In genomic region chr6:29718894-29719329, GRCm38 (mm10) we compare ENCODE assay signal across 8 mouse cellular contexts. TPM values are rescaled to one million over a fixed set of nuclear protein-coding genes. Genes with fewer than 3 reads are reported as not detected.
DNase-seq lines count a peak whose midpoint lies in the region; ATAC-seq and TF ChIP-seq lines count a peak whose summit lies in the region.

No protein-coding gene starts in this region.

- H3K4me2 ChIP-seq in kidney, embryonic 15.5 days = peak overlapping the region; percentile 60
- peak overlapping the region; percentile 44 for H3K4me2 ChIP-seq in embryonic facial prominence, embryonic 11.5 days (ENCODE audit: low read depth, low read length)
- H3K4me2 ChIP-seq in intestine, embryonic 16.5 days (ENCODE audit: low read depth, low read length) = peak overlapping the region; percentile 48
- H3K4me2 ChIP-seq in liver, embryonic 12.5 days = peak overlapping the region; percentile 43
- H3K4me2 ChIP-seq in neural tube, embryonic 11.5 days (ENCODE audit: low read depth) = peak overlapping the region; percentile 51

- H3K9ac ChIP-seq in kidney, embryonic 15.5 days = peak overlapping the region; percentile 9; the same call in 1 of the 2 replicates
- H3K9ac ChIP-seq in embryonic facial prominence, embryonic 11.5 days (replicated peaks; ENCODE audit: low read length) = peak overlapping the region; percentile 23
- H3K9ac ChIP-seq in intestine, embryonic 16.5 days (ENCODE audit: low read depth, low read length) = peak overlapping the region; percentile 48
- no peak overlapping the region for H3K9ac ChIP-seq in liver, embryonic 12.5 days
- peak overlapping the region; percentile 8 for H3K9ac ChIP-seq in neural tube, embryonic 11.5 days (ENCODE audit: low read length)

- TF ChIP-seq CTCF in thymus, adult 2 months (IDR thresholded peaks at IDR 0.05; ENCODE audit: borderline replicate concordance, control insufficient read depth, extremely low read depth, insufficient read depth, low read length, poor library complexity) = no peak

- TF ChIP-seq POLR2A in thymus, adult 2 months (IDR thresholded peaks at IDR 0.05; ENCODE audit: control insufficient read depth, extremely low read depth, insufficient read depth, low read length, poor library complexity) = no peak

- no peak for DNase-seq in kidney, adult 9 months
- DNase-seq in embryonic facial prominence, embryonic 11.5 days (ENCODE audit: low spot score) = peak; percentile 79
- peak; percentile 95 for DNase-seq in heart, adult 11 months
- DNase-seq in neural tube, embryonic 11.5 days (ENCODE audit: low spot score) = peak; percentile 61
- DNase-seq in thymus, adult 2 months = peak; percentile 59

- peak overlapping the region; percentile 56; the same call in 1 of the 2 replicates for H3K27ac ChIP-seq in kidney, embryonic 15.5 days
- H3K27ac ChIP-seq in embryonic facial prominence, embryonic 11.5 days (replicated peaks; ENCODE audit: low read depth, low read length) = no peak overlapping the region
- peak overlapping the region; percentile 38; the same call in 1 of the 2 replicates for H3K27ac ChIP-seq in intestine, embryonic 16.5 days (ENCODE audit: low read length)
- H3K27ac ChIP-seq in liver, embryonic 12.5 days = peak overlapping the region; percentile 54
- H3K27ac ChIP-seq in neural tube, embryonic 11.5 days (ENCODE audit: low read depth, low read length) = no peak overlapping the region
- no peak overlapping the region for H3K27ac ChIP-seq in thymus, adult 2 months (ENCODE audit: control insufficient read depth, insufficient read depth, low read length)

- no peaks in the 10 kb centered on the region for H3K36me3 ChIP-seq in kidney, embryonic 15.5 days
- no peaks in the 10 kb centered on the region for H3K36me3 ChIP-seq in embryonic facial prominence, embryonic 11.5 days (replicated peaks; ENCODE audit: control insufficient read depth, insufficient read depth, low read depth, low read length)
- H3K36me3 ChIP-seq in intestine, embryonic 16.5 days (ENCODE audit: control insufficient read depth, insufficient read depth, low read length) = no peaks in the 10 kb centered on the region
- peaks cover 65% of the 10 kb centered on the region for H3K36me3 ChIP-seq in liver, embryonic 12.5 days
- H3K36me3 ChIP-seq in neural tube, embryonic 11.5 days (ENCODE audit: control insufficient read depth, insufficient read depth, low read length) = no peaks in the 10 kb centered on the region
- H3K36me3 ChIP-seq in thymus, adult 2 months (ENCODE audit: control insufficient read depth, insufficient read depth, low read length) = no peaks in the 10 kb centered on the region

- peaks cover 23% of the 10 kb centered on the region for H3K4me1 ChIP-seq in kidney, embryonic 15.5 days
- H3K4me1 ChIP-seq in embryonic facial prominence, embryonic 11.5 days (ENCODE audit: control insufficient read depth, insufficient read depth, low read length) = 0 out of 2 replicates have a peak, but pooled peaks cover 3% of the 10 kb centered on the region
- peaks cover 8% of the 10 kb centered on the region for H3K4me1 ChIP-seq in intestine, embryonic 16.5 days (ENCODE audit: control insufficient read depth, insufficient read depth, low read length)
- peaks cover 26% of the 10 kb centered on the region for H3K4me1 ChIP-seq in liver, embryonic 12.5 days
- peaks cover 6% of the 10 kb centered on the region; the same call in 1 of the 2 replicates for H3K4me1 ChIP-seq in neural tube, embryonic 11.5 days (ENCODE audit: control insufficient read depth, insufficient read depth, low read length)
- H3K4me1 ChIP-seq in thymus, adult 2 months (replicated peaks; ENCODE audit: control insufficient read depth, insufficient read depth, low read length) = peaks cover 15% of the 10 kb centered on the region

- no peaks in the 10 kb centered on the region for H3K9me3 ChIP-seq in kidney, embryonic 15.5 days (replicated peaks)
- H3K9me3 ChIP-seq in embryonic facial prominence, embryonic 11.5 days (replicated peaks; ENCODE audit: control insufficient read depth, low read length) = no peaks in the 10 kb centered on the region
- no peaks in the 10 kb centered on the region for H3K9me3 ChIP-seq in intestine, embryonic 16.5 days (ENCODE audit: control insufficient read depth, low read length)
- no peaks in the 10 kb centered on the region for H3K9me3 ChIP-seq in liver, embryonic 12.5 days (replicated peaks)
- H3K9me3 ChIP-seq in neural tube, embryonic 11.5 days (ENCODE audit: control insufficient read depth, low read length) = no peaks in the 10 kb centered on the region

- peak; percentile 88 for ATAC-seq in kidney, embryonic 15.5 days (replicated peaks; ENCODE audit: low FRiP score)
- ATAC-seq in embryonic facial prominence, embryonic 11.5 days (replicated peaks; ENCODE audit: insufficient number of reproducible peaks, low FRiP score, low TSS enrichment, low read depth) = peak; percentile 70
- ATAC-seq in intestine, embryonic 16.5 days = peak; percentile 63
- peak; percentile 38; the same call in 1 of the 2 replicates for ATAC-seq in liver, embryonic 12.5 days
- ATAC-seq in neural tube, embryonic 11.5 days (ENCODE audit: insufficient read depth, low FRiP score, low TSS enrichment) = peak; percentile 63; the same call in 1 of the 2 replicates

- WGBS in kidney, embryonic 15.5 days = 4% methylated on average over 15 of the region's 15 CpGs
- 3% methylated on average over 15 of the region's 15 CpGs for WGBS in embryonic facial prominence, embryonic 11.5 days
- 11% methylated on average over 15 of the region's 15 CpGs for WGBS in intestine, embryonic 16.5 days
- whole genome bisulfite sequencing in liver, embryonic 12.5 days (ENCODE audit: insufficient replicate concordance) = 24% methylated on average over 15 of the region's 15 CpGs
- 2% methylated on average over 15 of the region's 15 CpGs for WGBS in neural tube, embryonic 11.5 days
- WGBS in thymus, adult 2 months = 22% methylated on average over 15 of the region's 15 CpGs

- peak overlapping the region; percentile 39 for H3K4me3 ChIP-seq in kidney, embryonic 15.5 days (replicated peaks)
- peak overlapping the region; percentile 24 for H3K4me3 ChIP-seq in embryonic facial prominence, embryonic 11.5 days (ENCODE audit: low read depth, low read length)
- H3K4me3 ChIP-seq in intestine, embryonic 16.5 days (ENCODE audit: low read length) = peak overlapping the region; percentile 37
- H3K4me3 ChIP-seq in liver, embryonic 12.5 days = peak overlapping the region; percentile 10; the same call in 1 of the 2 replicates
- H3K4me3 ChIP-seq in neural tube, embryonic 11.5 days (ENCODE audit: low read depth, low read length) = peak overlapping the region; percentile 20
- H3K4me3 ChIP-seq in thymus, adult 2 months (ENCODE audit: control insufficient read depth, insufficient read depth, low read length) = peak overlapping the region; percentile 45

- H3K27me3 ChIP-seq in kidney, embryonic 15.5 days = peaks cover 6% of the 10 kb centered on the region; the same call in 1 of the 2 replicates
- H3K27me3 ChIP-seq in embryonic facial prominence, embryonic 11.5 days (ENCODE audit: control insufficient read depth, insufficient read depth, low read length) = no peaks in the 10 kb centered on the region
- no peaks in the 10 kb centered on the region for H3K27me3 ChIP-seq in intestine, embryonic 16.5 days (replicated peaks; ENCODE audit: control insufficient read depth, insufficient read depth, low read length)
- peaks cover 20% of the 10 kb centered on the region for H3K27me3 ChIP-seq in liver, embryonic 12.5 days (replicated peaks)
- 0 out of 2 replicates have a peak, but pooled peaks cover 2% of the 10 kb centered on the region for H3K27me3 ChIP-seq in neural tube, embryonic 11.5 days (ENCODE audit: control insufficient read depth, insufficient read depth, low read length)
- H3K27me3 ChIP-seq in thymus, adult 2 months (ENCODE audit: control insufficient read depth, insufficient read depth, low read length) = no peaks in the 10 kb centered on the region

RNA-seq across cellular contexts. Expression of gene Smo, which starts 16.4 kb away (rescaled TPM):
- 50.7 and 55.0 TPM in 2 replicates for polyA plus RNA-seq in kidney, embryonic 15.5 days (2015; fragmentation: Nextera tagmentation; extraction: Ambion mirVana)
- polyA plus RNA-seq in embryonic facial prominence, embryonic 11.5 days (2014; fragmentation: Nextera tagmentation; extraction: Ambion mirVana) = 47.2 and 49.4 TPM in 2 replicates
- polyA plus RNA-seq in intestine, embryonic 16.5 days (2015; fragmentation: Nextera tagmentation; extraction: Ambion mirVana) = 18.8 and 18.9 TPM in 2 replicates
- polyA plus RNA-seq in liver, embryonic 12.5 days (2016; fragmentation: Nextera tagmentation; extraction: Ambion mirVana) = 10.4 and 11.1 TPM in 2 replicates
- polyA plus RNA-seq in neural tube, embryonic 11.5 days (2014; fragmentation: Nextera tagmentation; extraction: Ambion mirVana) = 46.9 and 49.6 TPM in 2 replicates
- 48.9 and 51.4 TPM in 2 replicates for polyA plus RNA-seq in thymus, adult 2 months (2012; rRNA removed)

RNA-seq across cellular contexts. Expression of gene Tspan33, which starts 24.9 kb away (rescaled TPM):
- 19.0 and 19.2 TPM in 2 replicates for polyA plus RNA-seq in kidney, embryonic 15.5 days (2015; fragmentation: Nextera tagmentation; extraction: Ambion mirVana)
- 3.4 and 3.5 TPM in 2 replicates for polyA plus RNA-seq in embryonic facial prominence, embryonic 11.5 days (2014; fragmentation: Nextera tagmentation; extraction: Ambion mirVana)
- polyA plus RNA-seq in intestine, embryonic 16.5 days (2015; fragmentation: Nextera tagmentation; extraction: Ambion mirVana) = 0.98 and 2.6 TPM in 2 replicates
- polyA plus RNA-seq in liver, embryonic 12.5 days (2016; fragmentation: Nextera tagmentation; extraction: Ambion mirVana) = 197 and 203 TPM in 2 replicates
- 5.0 and 5.2 TPM in 2 replicates for polyA plus RNA-seq in neural tube, embryonic 11.5 days (2014; fragmentation: Nextera tagmentation; extraction: Ambion mirVana)
- polyA plus RNA-seq in thymus, adult 2 months (2012; rRNA removed) = 4.6 and 6.1 TPM in 2 replicates

RNA-seq across cellular contexts. Expression of gene Ahcyl2, which starts 48.9 kb away (rescaled TPM):
- 16.1 and 16.5 TPM in 2 replicates for polyA plus RNA-seq in kidney, embryonic 15.5 days (2015; fragmentation: Nextera tagmentation; extraction: Ambion mirVana)
- 12.2 and 15.1 TPM in 2 replicates for polyA plus RNA-seq in embryonic facial prominence, embryonic 11.5 days (2014; fragmentation: Nextera tagmentation; extraction: Ambion mirVana)
- polyA plus RNA-seq in intestine, embryonic 16.5 days (2015; fragmentation: Nextera tagmentation; extraction: Ambion mirVana) = 80.5 and 91.5 TPM in 2 replicates
- polyA plus RNA-seq in liver, embryonic 12.5 days (2016; fragmentation: Nextera tagmentation; extraction: Ambion mirVana) = 8.6 and 10.2 TPM in 2 replicates
- polyA plus RNA-seq in neural tube, embryonic 11.5 days (2014; fragmentation: Nextera tagmentation; extraction: Ambion mirVana) = 11.8 and 12.3 TPM in 2 replicates
- 35.3 and 44.1 TPM in 2 replicates for polyA plus RNA-seq in thymus, adult 2 months (2012; rRNA removed)

Comparison
In these comparisons a context has a peak if more than half of its experiments do, and no peak if none do; other contexts are left out.
1. ATAC-seq: peak in every context shown above with its lines; median percentile 88 in kidney, embryonic 15.5 days; 70 in embryonic facial prominence, embryonic 11.5 days; 63 in intestine, embryonic 16.5 days; 63 in neural tube, embryonic 11.5 days; 38 in liver, embryonic 12.5 days.
2. H3K27ac ChIP-seq: peak in kidney, embryonic 15.5 days (single experiment), intestine, embryonic 16.5 days (single experiment) and liver, embryonic 12.5 days (single experiment); none in embryonic facial prominence, embryonic 11.5 days (single experiment), neural tube, embryonic 11.5 days (single experiment) and thymus, adult 2 months (single experiment).
3. Peak in every context shown above with its lines, with median percentiles within 50 percentile points of each other: H3K4me2 ChIP-seq and H3K4me3 ChIP-seq.